Mouse (Mus musculus): ENCODE measurements around the gene Shprh.
"Not testable (repeated sequence)": the region's sequence is repeated elsewhere in the genome, so short reads cannot be mapped to it uniquely, and the experiment has no call there.

Shprh gene

DNA sequence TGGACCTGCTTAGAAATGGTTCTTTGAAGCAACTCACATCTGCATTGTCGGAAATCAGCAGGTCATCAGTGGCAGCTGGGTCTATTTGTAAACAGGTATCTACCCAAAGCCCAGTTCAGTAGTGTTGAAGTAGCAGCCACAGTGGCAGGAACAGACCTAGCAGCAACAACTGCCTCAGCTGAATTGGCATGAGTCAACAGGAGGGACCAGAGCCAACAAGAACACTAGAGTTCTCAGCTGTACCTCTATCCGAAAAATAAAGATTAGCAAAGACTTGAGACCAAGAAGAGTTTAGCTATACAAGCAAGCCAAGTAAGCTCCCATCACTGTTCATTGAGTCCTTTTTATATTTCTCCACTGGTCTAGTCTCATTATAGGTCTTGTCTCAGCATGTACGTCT, 99.0 kb downstream of the Shprh start:
- no peak for DNase-seq (ENCODE audit: low spot score in 2 of 2)

DNA sequence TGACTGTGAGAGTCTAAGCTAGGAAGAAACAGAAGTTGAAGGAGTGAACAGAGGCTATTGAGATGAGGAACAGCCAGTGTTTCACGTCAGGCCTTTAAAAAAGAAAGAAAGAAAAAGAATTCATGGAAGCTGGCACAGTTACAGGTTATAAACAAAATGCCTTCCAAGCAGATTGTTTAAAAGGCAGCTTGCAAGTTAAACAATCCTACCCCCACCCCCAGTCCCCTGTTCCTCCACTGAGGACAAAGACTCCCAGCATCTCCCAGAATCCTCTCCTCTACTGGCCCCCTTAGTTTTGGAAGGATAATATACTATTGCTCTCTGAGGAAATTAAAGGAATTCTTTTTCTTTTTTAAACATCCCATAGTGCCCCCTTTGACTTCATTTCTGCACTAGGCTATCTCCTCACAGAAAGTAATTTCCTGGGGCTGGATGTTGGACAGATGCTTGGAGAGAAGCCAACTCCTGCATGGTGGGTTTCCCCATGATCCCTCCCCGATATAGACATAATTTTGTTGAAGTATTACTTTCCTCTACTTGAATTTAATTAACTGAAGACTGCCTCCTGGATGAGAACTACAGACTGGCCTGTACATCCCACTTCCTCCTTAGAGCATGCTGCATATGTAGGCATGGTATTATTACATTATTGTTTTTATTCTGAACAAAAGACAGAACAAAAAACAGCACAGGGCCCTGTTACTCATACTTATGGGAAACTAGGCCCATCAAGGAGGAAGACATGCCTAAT, 101.2 kb downstream of the Shprh start:
- DNase-seq (ENCODE audit: low spot score in 2 of 2): no peak

DNA sequence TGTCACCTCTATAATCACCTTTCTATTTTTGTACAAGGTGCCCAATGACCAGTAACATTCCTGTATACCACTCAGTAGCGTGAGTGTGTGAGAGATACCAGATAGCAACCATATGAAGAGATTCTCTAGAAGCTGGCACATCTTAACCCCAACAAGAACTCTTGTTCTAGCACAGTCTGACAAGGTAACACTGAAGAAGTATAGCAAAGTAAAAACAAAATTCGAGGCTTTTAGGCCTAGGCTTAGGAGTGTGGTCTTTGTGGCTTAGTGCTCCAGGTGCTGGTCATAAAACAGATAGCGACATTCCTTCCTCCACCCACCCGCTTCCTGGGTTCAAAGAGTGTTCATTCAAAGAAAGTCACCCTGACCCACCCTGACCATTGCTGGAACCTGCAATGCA, 104.4 kb downstream of the Shprh start:
- DNase-seq (ENCODE audit: low spot score in 2 of 2): not testable (repeated sequence)

DNA sequence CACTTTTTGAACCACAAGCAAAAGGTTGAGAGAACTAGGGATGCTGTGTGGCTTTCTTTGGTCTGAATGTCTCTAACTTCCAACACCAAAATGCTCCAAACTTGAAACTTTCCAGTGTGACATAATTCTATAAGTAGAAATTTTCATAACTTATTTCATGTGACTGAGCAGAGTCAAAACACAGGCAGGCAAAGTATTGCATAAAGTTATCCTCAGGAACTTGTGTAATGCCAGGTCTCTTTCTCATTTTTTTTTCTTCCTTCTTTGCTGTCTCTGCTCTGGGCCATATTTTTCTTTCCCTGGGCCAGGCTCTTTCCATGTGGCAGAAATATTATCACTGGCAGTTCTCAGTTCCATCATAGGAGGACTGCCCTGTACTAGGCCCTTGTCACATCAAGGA, 110.9 kb downstream of the Shprh start:
- DNase-seq (ENCODE audit: low spot score in 2 of 2): no peak

DNA sequence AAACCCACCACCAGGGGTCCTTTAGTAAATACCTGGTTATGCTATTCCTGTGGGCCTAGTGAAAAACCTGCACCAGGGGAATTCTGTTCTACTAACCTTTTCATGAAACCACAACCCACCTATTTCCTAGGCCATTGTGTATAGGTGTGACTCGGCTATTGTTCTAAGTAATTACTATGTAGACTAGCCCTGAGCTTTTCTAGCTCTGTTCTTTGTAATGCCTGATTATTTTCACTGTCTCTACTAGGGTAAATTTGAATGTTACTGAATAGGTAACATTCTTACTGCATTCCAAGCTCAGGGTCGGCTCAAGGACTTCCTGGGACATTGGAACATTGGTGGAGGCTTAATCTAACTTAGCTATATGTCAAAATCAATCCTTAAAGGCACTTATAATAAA, 113.1 kb downstream of the Shprh start:
- not testable (repeated sequence) for DNase-seq (ENCODE audit: low spot score in 2 of 2)

DNA sequence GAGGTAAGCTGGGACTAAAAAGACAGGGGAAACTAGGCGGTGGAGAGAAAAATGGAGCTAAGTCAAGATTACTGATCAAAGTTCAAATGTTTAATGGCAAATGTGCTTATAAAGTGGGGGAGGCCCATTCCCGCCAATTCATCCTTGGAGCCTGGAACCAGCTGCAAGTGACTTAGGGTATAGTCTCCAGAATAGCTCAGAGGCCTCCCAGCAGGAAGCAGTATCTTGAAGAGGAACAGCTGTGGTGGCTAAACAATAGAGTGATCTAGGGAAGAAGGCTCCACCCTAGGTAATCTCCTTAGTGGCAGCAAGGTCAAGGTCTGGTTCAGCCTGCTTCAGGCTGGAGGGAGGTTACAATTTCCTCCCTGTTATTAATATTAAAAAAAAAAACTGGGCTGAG, 114.6 kb downstream of the Shprh start:
- not testable (repeated sequence) for DNase-seq (ENCODE audit: low spot score in 2 of 2)

Data from spleen, postnatal 10 days (tissue).